Mouse (Mus musculus) heart, adult 2 months (tissue): ENCODE measurements around the gene Mllt11. TPM values are rescaled to one million over a fixed set of nuclear protein-coding genes. Genes with fewer than 3 reads are reported as not detected.

ENCODE experiments used
- DNase-seq, 2 experiments: peaks; one replicate each; pipeline ENCODE4 v3.0.0; 2021
- H3K27ac ChIP-seq: fragments of 200-600 bp; 2 replicates; pipeline ENCODE4 v1.8.1; 2022
- H3K27me3 ChIP-seq: fragments of 200-500 bp; 2 replicates; pipeline ENCODE4 v1.6.1; 2012; ENCODE audit warnings: mild to moderate bottlenecking, low read length, inconsistent platforms, mixed read lengths; ENCODE audit not compliant: control insufficient read depth, insufficient read depth
- H3K36me3 ChIP-seq: fragments of 200-500 bp; 2 replicates; pipeline ENCODE4 v1.6.1; 2012; ENCODE audit warnings: low read length, inconsistent platforms; ENCODE audit not compliant: control insufficient read depth, insufficient read depth
- H3K4me1 ChIP-seq: fragments of 200-500 bp; 2 replicates; pipeline ENCODE4 v1.6.1; 2011; ENCODE audit warnings: low read length; ENCODE audit not compliant: control insufficient read depth, insufficient read depth
- H3K4me3 ChIP-seq: fragments of 200-600 bp; 2 replicates; pipeline ENCODE4 v1.8.1; 2022
- H3K79me2 ChIP-seq: fragments of 200-500 bp; replicated peaks from 2 replicates; pipeline ENCODE4 v1.6.1; 2012; ENCODE audit warnings: mild to moderate bottlenecking, inconsistent platforms, low read length, moderate library complexity, mixed read lengths; ENCODE audit not compliant: control insufficient read depth, insufficient read depth
- H3K9ac ChIP-seq: fragments of 200-500 bp; 2 replicates; pipeline ENCODE4 v1.6.1; 2012; ENCODE audit warnings: low read depth, mild to moderate bottlenecking, control low read depth, inconsistent platforms, low read length, mixed read lengths
- CTCF ChIP-seq: fragments of 200-600 bp; IDR thresholded peaks from 2 replicates; pipeline ENCODE4 v1.8.1; 2022; ENCODE audit warnings: antibody characterized with exemption, mild to moderate bottlenecking, moderate library complexity
- EP300 ChIP-seq: fragments of 200-500 bp; IDR thresholded peaks from 2 replicates; pipeline ENCODE4 v1.6.1; 2011; ENCODE audit warnings: low read depth, low read length, control low read depth; ENCODE audit not compliant: insufficient read depth
- POLR2A ChIP-seq: fragments of 200-500 bp; IDR thresholded peaks from 2 replicates; pipeline ENCODE4 v1.6.1; 2011; ENCODE audit warnings: mild to moderate bottlenecking, low read depth, low read length, control low read depth; ENCODE audit not compliant: insufficient read depth
- WGBS: fragments of 180-500 bp; shearing (Covaris S2); methylation state at CpG from one replicate; pipeline ENCODE4 v1.1.7; 2018; 5-methylcytosine and 5-hydroxymethylcytosine counted together
- intact Hi-C: fragments of 180-260 bp; cut with DNase I; formaldehyde crosslinking; loops from one replicate; pipeline ENCODE4 v1.15.1; 2025
- polyA plus RNA-seq: library from polyadenylated mRNA; depleted of rRNA; stranded (reverse); fragments of >200 nt; gene quantifications from 2 replicates; pipeline ENCODE4 v1.2.3, GENCODE M21; 2012
- total RNA-seq, 2 experiments: library from RNA; stranded (reverse); gene quantifications; 2 replicates each; pipeline ENCODE4 v1.2.3; 2021

Mllt11 gene
- total and polyA plus RNA-seq, 3 experiments = 5.6 to 13.7 (median 6.9) TPM

- no peaks in the 10 kb centered on the region for H3K79me2 ChIP-seq
- H3K36me3 ChIP-seq = no peaks in the 10 kb centered on the region
- no peak overlapping the region for H3K27ac ChIP-seq
- no peak for DNase-seq
- no peaks in the 10 kb centered on the region; the same call in 1 of the 2 replicates for H3K27me3 ChIP-seq
- WGBS = 73% methylated on average over 3 of the region's 3 CpGs
- no peak overlapping the region for H3K4me3 ChIP-seq
- no peak for TF ChIP-seq EP300
- no peak for TF ChIP-seq CTCF
- no peak for TF ChIP-seq POLR2A
- intact Hi-C loops = no loop called here
- H3K9ac ChIP-seq = no peak overlapping the region
- no peaks in the 10 kb centered on the region for H3K4me1 ChIP-seq
Measured at GRCm38 (mm10) chr3:95176500-95176899, 55.5 kb downstream of the Mllt11 start.

- no peak overlapping the region for H3K27ac ChIP-seq
- 0 out of 2 replicates have a peak, but pooled peaks have one; percentile 55 for TF ChIP-seq EP300
- no peak for TF ChIP-seq POLR2A
- no peak; the same call in 1 of the 2 replicates for TF ChIP-seq CTCF
Measured at GRCm38 (mm10) chr3:95174011-95174592, 57.9 kb downstream of the Mllt11 start.

GRCm38 (mm10) chr3:95173256-95173949, 58.6 kb downstream of the Mllt11 start:
- Histone ChIP-seq H3K27me3 (no peaks in the 10 kb centered on the region; the same call in 1 of the 2 replicates), H3K4me1 (no peaks in the 10 kb centered on the region), H3K27ac (no peak overlapping the region), H3K9ac (peak overlapping the region; percentile 63), H3K4me3 (peak overlapping the region; percentile 46), H3K36me3 (no peaks in the 10 kb centered on the region), H3K79me2 (no peaks in the 10 kb centered on the region)
- no peak for TF ChIP-seq POLR2A
- no peak for TF ChIP-seq EP300
- no peak for TF ChIP-seq CTCF
- WGBS = 15% methylated on average over 52 of the region's 58 CpGs
- DNase-seq = peak; percentile 29 to 55
- intact Hi-C loops = no loop called here

More at GRCm38 (mm10) chr3:95174011-95174592, 57.9 kb downstream of the Mllt11 start:
- no peaks in the 10 kb centered on the region for H3K36me3 ChIP-seq
- no peaks in the 10 kb centered on the region for H3K79me2 ChIP-seq
- no peaks in the 10 kb centered on the region; the same call in 1 of the 2 replicates for H3K27me3 ChIP-seq
- intact Hi-C loops = loop anchor here (1.0 kb wide), 1 partner anchor 32 kb away; the partner anchor contains the start of gene Tnfaip8l2
- WGBS = 9% methylated on average over 16 of the region's 16 CpGs
- no peak overlapping the region for H3K9ac ChIP-seq
- DNase-seq = peak; percentile 86 to 91
- H3K4me1 ChIP-seq = no peaks in the 10 kb centered on the region
- H3K4me3 ChIP-seq = peak overlapping the region; percentile 46

GRCm38 (mm10) chr3:95172526-95173255, 59.3 kb downstream of the Mllt11 start:
- Histone ChIP-seq H3K27ac (no peak overlapping the region), H3K9ac (peak overlapping the region; percentile 63; the same call in 1 of the 2 replicates), H3K4me3 (peak overlapping the region; percentile 46; the same call in 1 of the 2 replicates), H3K79me2 (no peaks in the 10 kb centered on the region), H3K4me1 (no peaks in the 10 kb centered on the region), H3K27me3 (no peaks in the 10 kb centered on the region; the same call in 1 of the 2 replicates), H3K36me3 (no peaks in the 10 kb centered on the region)
- DNase-seq = no peak
- no peak for TF ChIP-seq CTCF
- no peak for TF ChIP-seq EP300
- TF ChIP-seq POLR2A = no peak
- intact Hi-C loops = no loop called here
- WGBS = 53% methylated on average over 84 of the region's 84 CpGs

GRCm38 (mm10) chr3:95171105-95171504, 60.9 kb downstream of the Mllt11 start:
- H3K79me2 ChIP-seq = no peaks in the 10 kb centered on the region
- no peak for DNase-seq
- no peaks in the 10 kb centered on the region; the same call in 1 of the 2 replicates for H3K27me3 ChIP-seq
- 64% methylated on average over 6 of the region's 6 CpGs for WGBS
- H3K36me3 ChIP-seq = no peaks in the 10 kb centered on the region
- no peak overlapping the region for H3K9ac ChIP-seq
- no peaks in the 10 kb centered on the region for H3K4me1 ChIP-seq
- no peak overlapping the region for H3K27ac ChIP-seq
- no peak overlapping the region for H3K4me3 ChIP-seq
- TF ChIP-seq POLR2A (no peak), EP300 (no peak), CTCF (no peak)
- intact Hi-C loops = no loop called here
